Mouse (Mus musculus) lung, embryonic 14.5 days (tissue): ENCODE measurements around the gene Lrrc4. TPM values are rescaled to one million over a fixed set of nuclear protein-coding genes. Genes with fewer than 3 reads are reported as not detected.
A peak's percentile ranks its signal among the peaks of the same experiment; 100 is the strongest.

Experiments
- ATAC-seq: fragments of 200-750 bp; cut with Nextera tagmentation; 2 replicates; pipeline ENCODE4 v1.8.0; 2017; ENCODE audit warnings: mild to moderate bottlenecking, moderate TSS enrichment, moderate library complexity; ENCODE audit not compliant: insufficient read depth
- DNase-seq: peaks from one replicate; pipeline ENCODE4 v3.0.0-alpha.2; 2015
- H3K27ac ChIP-seq: fragments of 300-500 bp; sonication (generic); 2 replicates; pipeline ENCODE4 v1.5.1; 2014; ENCODE audit warnings: low read depth, mild to moderate bottlenecking, moderate library complexity
- H3K27me3 ChIP-seq: fragments of 300-500 bp; sonication (generic); 2 replicates; pipeline ENCODE4 v1.6.1; 2014; ENCODE audit warnings: low read length, control low read depth; ENCODE audit not compliant: insufficient read depth
- H3K36me3 ChIP-seq: fragments of 300-500 bp; sonication (generic); 2 replicates; pipeline ENCODE4 v1.6.1; 2014; ENCODE audit warnings: control low read depth; ENCODE audit not compliant: insufficient read depth
- H3K4me1 ChIP-seq: fragments of 300-500 bp; sonication (generic); 2 replicates; pipeline ENCODE4 v1.6.1; 2014; ENCODE audit warnings: antibody characterized with exemption, control low read depth; ENCODE audit not compliant: insufficient read depth
- H3K4me2 ChIP-seq: fragments of 300-500 bp; sonication (generic); 2 replicates; pipeline ENCODE4 v1.6.1; 2014; ENCODE audit warnings: mild to moderate bottlenecking
- H3K4me3 ChIP-seq: fragments of 300-500 bp; sonication (generic); 2 replicates; pipeline ENCODE4 v1.5.1; 2014; ENCODE audit warnings: low read depth, low read length
- H3K9ac ChIP-seq: fragments of 300-500 bp; sonication (generic); 2 replicates; pipeline ENCODE4 v1.6.1; 2014
- H3K9me3 ChIP-seq: fragments of 300-500 bp; sonication (generic); 2 replicates; pipeline ENCODE4 v1.6.1; 2016; ENCODE audit warnings: low read depth, low read length, control low read depth
- CTCF ChIP-seq: IDR thresholded peaks from 2 replicates; pipeline ENCODE4 v1.5.1; 2016; ENCODE audit warnings: antibody characterized with exemption, low read depth
- WGBS: fragments of 180-500 bp; shearing (Covaris S2); extraction: QIAGEN DNeasy Blood & Tissue Kit; methylation state at CpG from one replicate; pipeline ENCODE4 v1.1.7; 2014; 5-methylcytosine and 5-hydroxymethylcytosine counted together
- polyA plus RNA-seq: library from polyadenylated mRNA; unstranded; fragments of >200 nt; fragmentation: Nextera tagmentation; extraction: Ambion mirVana; gene quantifications from 2 replicates; pipeline ENCODE4 v1.2.1, GENCODE M21; 2014

The Lrrc4 gene
- polyA plus RNA-seq, 1 experiment from 2014 or later: 0.63 TPM

GRCm38 (mm10) chr6:28733884-28734647 is 97.5 kb downstream of the Lrrc4 start:
- Histone ChIP-seq H3K27ac (no peak overlapping the region), H3K27me3 (no peaks in the 10 kb centered on the region), H3K4me3 (no peak overlapping the region), H3K4me1 (peaks cover 3% of the 10 kb centered on the region; the same call in 1 of the 2 replicates), H3K9ac (no peak overlapping the region), H3K9me3 (no peaks in the 10 kb centered on the region), H3K4me2 (no peak overlapping the region), H3K36me3 (no peaks in the 10 kb centered on the region)
- TF ChIP-seq CTCF: no peak
- WGBS: 61% methylated on average over 5 of the region's 5 CpGs
- DNase-seq (no peak), ATAC-seq (no peak)

GRCm38 (mm10) chr6:28731246-28731645 is 100.3 kb downstream of the Lrrc4 start:
- Histone ChIP-seq H3K4me3 (no peak overlapping the region), H3K27ac (no peak overlapping the region), H3K9ac (no peak overlapping the region), H3K27me3 (no peaks in the 10 kb centered on the region), H3K36me3 (no peaks in the 10 kb centered on the region; the same call in 1 of the 2 replicates), H3K4me2 (no peak overlapping the region), H3K9me3 (no peaks in the 10 kb centered on the region), H3K4me1 (peaks cover 7% of the 10 kb centered on the region)
- no peak for DNase-seq
- no peak for TF ChIP-seq CTCF
- ATAC-seq: no peak
- 75% methylated on average over 6 of the region's 6 CpGs for WGBS

- no peak overlapping the region for H3K27ac ChIP-seq
- H3K36me3 ChIP-seq: peaks cover 7% of the 10 kb centered on the region; the same call in 1 of the 2 replicates
- ATAC-seq (no peak), DNase-seq (no peak)
- H3K4me2 ChIP-seq: no peak overlapping the region
- TF ChIP-seq CTCF: no peak
- H3K27me3 ChIP-seq: no peaks in the 10 kb centered on the region
- no peaks in the 10 kb centered on the region for H3K9me3 ChIP-seq
- no peak overlapping the region for H3K9ac ChIP-seq
- peaks cover 7% of the 10 kb centered on the region for H3K4me1 ChIP-seq
- H3K4me3 ChIP-seq: no peak overlapping the region
- WGBS: 27% methylated on average over 2 of the region's 2 CpGs
Measured at GRCm38 (mm10) chr6:28729649-28730048, 101.9 kb downstream of the Lrrc4 start.

GRCm38 (mm10) chr6:28729236-28729635 is 102.3 kb downstream of the Lrrc4 start:
- H3K9me3 ChIP-seq: no peaks in the 10 kb centered on the region
- 0 out of 2 replicates have a peak, but pooled peaks have one; percentile 17 for ATAC-seq
- DNase-seq: peak; percentile 45
- no peak overlapping the region for H3K4me2 ChIP-seq
- H3K27me3 ChIP-seq: no peaks in the 10 kb centered on the region
- H3K4me3 ChIP-seq: no peak overlapping the region
- 24% methylated on average over 3 of the region's 3 CpGs for WGBS
- no peak for TF ChIP-seq CTCF
- H3K36me3 ChIP-seq: peaks cover 7% of the 10 kb centered on the region; the same call in 1 of the 2 replicates
- H3K9ac ChIP-seq: no peak overlapping the region
- no peak overlapping the region for H3K27ac ChIP-seq
- H3K4me1 ChIP-seq: peaks cover 6% of the 10 kb centered on the region

- H3K27ac ChIP-seq: no peak overlapping the region
- 83% methylated on average over 5 of the region's 5 CpGs for WGBS
- peaks cover 3% of the 10 kb centered on the region; the same call in 1 of the 2 replicates for H3K4me1 ChIP-seq
- H3K9me3 ChIP-seq: no peaks in the 10 kb centered on the region
- H3K4me3 ChIP-seq: no peak overlapping the region
- DNase-seq (no peak), ATAC-seq (no peak)
- no peak for TF ChIP-seq CTCF
- no peak overlapping the region for H3K9ac ChIP-seq
- peaks cover 7% of the 10 kb centered on the region; the same call in 1 of the 2 replicates for H3K36me3 ChIP-seq
- no peaks in the 10 kb centered on the region for H3K27me3 ChIP-seq
- H3K4me2 ChIP-seq: no peak overlapping the region
Measured at GRCm38 (mm10) chr6:28724776-28725175, 106.8 kb downstream of the Lrrc4 start.

- peaks cover 7% of the 10 kb centered on the region; the same call in 1 of the 2 replicates for H3K36me3 ChIP-seq
- DNase-seq (no peak), ATAC-seq (no peak)
- WGBS: 8% methylated on average over 2 of the region's 2 CpGs
- H3K4me2 ChIP-seq: no peak overlapping the region
- no peaks in the 10 kb centered on the region for H3K27me3 ChIP-seq
- H3K9me3 ChIP-seq: no peaks in the 10 kb centered on the region
- TF ChIP-seq CTCF: no peak
- H3K4me3 ChIP-seq: no peak overlapping the region
- no peaks in the 10 kb centered on the region for H3K4me1 ChIP-seq
- no peak overlapping the region for H3K9ac ChIP-seq
- H3K27ac ChIP-seq: no peak overlapping the region
Measured at GRCm38 (mm10) chr6:28723059-28723458, 108.5 kb downstream of the Lrrc4 start.

- no peak overlapping the region for H3K9ac ChIP-seq
- no peak overlapping the region for H3K27ac ChIP-seq
- H3K27me3 ChIP-seq: no peaks in the 10 kb centered on the region
- no peak for TF ChIP-seq CTCF
- 72% methylated on average over 9 of the region's 9 CpGs for WGBS
- H3K4me2 ChIP-seq: no peak overlapping the region
- peaks cover 3% of the 10 kb centered on the region; the same call in 1 of the 2 replicates for H3K36me3 ChIP-seq
- no peak overlapping the region for H3K4me3 ChIP-seq
- no peaks in the 10 kb centered on the region for H3K9me3 ChIP-seq
- DNase-seq: peak; percentile 37
- H3K4me1 ChIP-seq: no peaks in the 10 kb centered on the region
- ATAC-seq: no peak
Measured at GRCm38 (mm10) chr6:28720391-28721171, 111.0 kb downstream of the Lrrc4 start.
